Comparison of ENCODE assay signal across 9 mouse cellular contexts in genomic region chr12:70881340-70881739, GRCm38 (mm10). TPM values are rescaled to one million over a fixed set of nuclear protein-coding genes. Genes with fewer than 3 reads are reported as not detected.
DNase-seq lines count a peak whose midpoint lies in the region; ATAC-seq and TF ChIP-seq lines count a peak whose summit lies in the region.
"Had no signal": no experiment of that assay in that cellular context is flagged by ENCODE, and none has a peak within 500 bp of the region (broad histone marks: within the 10 kb centered on the region; RNA-seq: fewer than 3 reads in every experiment).

No protein-coding gene starts in this region.

- ATAC-seq in erythroid progenitor cell, adult 5-6 weeks (replicated peaks; ENCODE audit: low FRiP score, poor library complexity, severe bottlenecking): no peak

- H3K27ac ChIP-seq in cerebellum, adult 2 months (ENCODE audit: insufficient read depth, low read length): peak overlapping the region; percentile 84
- H3K27ac ChIP-seq: embryonic facial prominence, embryonic 12.5 days had no signal

- H3K27me3 ChIP-seq in cerebellum, adult 2 months (ENCODE audit: control insufficient read depth, insufficient read depth, low read length): no peaks in the 10 kb centered on the region
- H3K27me3 ChIP-seq: embryonic facial prominence, embryonic 12.5 days had no signal

- WGBS in cerebellum, adult 2 months: 6% methylated on average over 12 of the region's 12 CpGs

- H3K4me3 ChIP-seq in cerebellum, adult 2 months (replicated peaks; ENCODE audit: insufficient read depth, low read depth, low read length): no peak overlapping the region
- H3K4me3 ChIP-seq: embryonic facial prominence, embryonic 12.5 days had no signal

- TF ChIP-seq CTCF in cerebellum, adult 2 months (IDR thresholded peaks at IDR 0.05; ENCODE audit: borderline replicate concordance, insufficient read depth, low read depth, low read length): 0 out of 2 replicates have a peak, but pooled peaks have one; percentile 27

- peaks cover 39% of the 10 kb centered on the region for H3K4me1 ChIP-seq in cerebellum, adult 2 months (ENCODE audit: control insufficient read depth, insufficient read depth, low read length)
- H3K4me1 ChIP-seq: embryonic facial prominence, embryonic 12.5 days had no signal

- DNase-seq in left cerebral cortex, postnatal 4 days: peak; percentile 81
- DNase-seq in left cerebral cortex, postnatal 14 days (ENCODE audit: low spot score in 2 of 2): no peak
- DNase-seq in cerebellum, adult 2 months: peak; percentile 97 to 100
- peak; percentile 88 to 89 for DNase-seq in heart, postnatal 10 days
- DNase-seq in lung, postnatal 25 days (ENCODE audit: low spot score): peak; percentile 72
- DNase-seq in testis, postnatal 14 days (ENCODE audit: low spot score): no peak
- DNase-seq in frontal cortex, postnatal 10 days (ENCODE audit: low spot score in 2 of 2): no peak

- no peak for TF ChIP-seq POLR2A in cerebellum, adult 2 months (IDR thresholded peaks at IDR 0.05; ENCODE audit: borderline replicate concordance, insufficient read depth, low read length)

- intact Hi-C loops in left cerebral cortex, postnatal 4 days (cut with DNase I): no loop called here
- intact Hi-C loops in left cerebral cortex, postnatal 14 days (cut with DNase I): no loop called here
- intact Hi-C loops in heart, postnatal 10 days (cut with DNase I): loop anchor here (5.0 kb wide), 1 partner anchor 54 kb away; the partner anchor contains the start of gene Frmd6

RNA-seq across cellular contexts. Expression of gene Frmd6, which starts 56.0 kb away (rescaled TPM):
- 10 to 100 TPM; 21.2 to 24.6 TPM for total RNA-seq in left cerebral cortex, postnatal 4 days (2021)
- 10 to 100 TPM; 20.8 to 28.5 TPM for total RNA-seq in left cerebral cortex, postnatal 14 days (2021)
- polyA plus RNA-seq in cerebellum, adult 2 months (2012; rRNA removed): 11.2 and 14.2 TPM in 2 replicates
- 10 to 100 TPM; 44.5 to 51.4 TPM for total RNA-seq in heart, postnatal 10 days (2021)
- total RNA-seq in erythroid progenitor cell, adult 5-6 weeks (2015; ENCODE audit: low replicate concordance): 0.42 and 1.4 TPM in 2 replicates
- total RNA-seq in erythroid progenitor cell, adult 5-6 weeks (2017; ENCODE audit: low replicate concordance): 2.3 and 3.2 TPM in 2 replicates

RNA-seq across cellular contexts. Expression of gene Actr10, which starts 56.3 kb away (rescaled TPM):
- total RNA-seq in left cerebral cortex, postnatal 4 days (2021): 100 to 1,000 TPM; 182 to 192 TPM
- 100 to 1,000 TPM; 174 to 177 TPM for total RNA-seq in left cerebral cortex, postnatal 14 days (2021)
- polyA plus RNA-seq in cerebellum, adult 2 months (2012; rRNA removed): 108 and 110 TPM in 2 replicates
- total RNA-seq in heart, postnatal 10 days (2021): 100 to 1,000 TPM; 166 to 172 TPM
- total RNA-seq in erythroid progenitor cell, adult 5-6 weeks (2015; ENCODE audit: low replicate concordance): 47.2 and 48.6 TPM in 2 replicates
- 11.7 and 11.9 TPM in 2 replicates for total RNA-seq in erythroid progenitor cell, adult 5-6 weeks (2017; ENCODE audit: low replicate concordance)

Comparison
In these comparisons a context has a peak if more than half of its experiments do, and no peak if none do; other contexts are left out.
1. DNase-seq: peak in left cerebral cortex, postnatal 4 days (single experiment), cerebellum, adult 2 months (2 of 2), heart, postnatal 10 days (2 of 2) and lung, postnatal 25 days (single experiment); none in left cerebral cortex, postnatal 14 days (0 of 2), testis, postnatal 14 days (single experiment) and frontal cortex, postnatal 10 days (0 of 2).
2. RNA of gene Frmd6, which starts 56.0 kb away (total RNA-seq): 44.5 to 51.4 TPM in heart, postnatal 10 days, 20.8 to 28.5 TPM in left cerebral cortex, postnatal 14 days and 21.2 to 24.6 TPM in left cerebral cortex, postnatal 4 days; 0.42 to 3.2 TPM in erythroid progenitor cell, adult 5-6 weeks; every median in the first group is over 4 times any median in the second.